Mouse (Mus musculus) urinary bladder, postnatal 4 days (tissue): ENCODE results near the gene Fam71a.

Source experiments
- DNase-seq, 2 experiments: peaks; one replicate each; pipeline ENCODE4 v3.0.0; 2021 to 2022; ENCODE audit warnings: low spot score in 2 of 2

Fam71a gene

GRCm38 (mm10) chr1:191122744-191123143 is 41.9 kb downstream of the Fam71a start:
- no peak for DNase-seq

DNA sequence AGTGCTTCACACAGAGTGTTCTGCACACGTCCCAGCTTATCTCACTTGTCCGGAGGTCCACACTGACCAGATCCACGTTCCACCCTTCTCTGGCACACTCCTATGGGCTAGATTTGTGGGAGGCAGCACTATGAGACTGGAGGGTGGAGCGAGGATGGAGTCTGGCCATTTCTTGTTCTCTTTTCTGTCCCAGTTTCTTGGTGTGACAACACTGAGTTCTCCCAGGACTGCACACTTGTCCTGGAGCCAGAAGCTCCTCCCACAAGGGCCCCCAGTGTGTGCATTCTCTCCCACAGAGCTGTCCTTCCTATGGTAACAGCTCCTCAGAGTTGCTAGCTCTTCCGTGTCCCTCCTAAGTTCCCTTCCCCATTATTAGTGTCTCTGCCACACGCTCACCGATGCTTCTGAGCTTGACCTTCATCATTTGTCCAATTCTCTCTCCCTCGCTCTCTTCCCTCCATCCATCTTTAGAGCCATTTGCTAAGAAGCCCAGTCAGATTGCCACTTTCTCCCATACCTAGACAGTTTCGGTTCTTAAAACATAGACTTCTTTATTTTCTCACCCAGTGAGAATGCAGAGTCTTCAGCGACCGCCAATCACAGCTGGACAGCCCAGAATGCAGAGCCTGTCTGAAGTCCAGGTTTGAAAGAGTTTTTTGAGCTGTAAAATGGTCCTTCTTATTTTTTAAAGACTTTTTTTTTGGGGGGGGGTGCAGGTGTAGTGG is 48.9 kb downstream of the Fam71a start:
- DNase-seq = no peak

- no peak for DNase-seq
These were observed 49.7 kb downstream of the Fam71a start for GRCm38 (mm10) chr1:191114868-191115267.
